Mouse (Mus musculus) lung, embryonic 16.5 days (tissue): ENCODE measurements around the gene Nol4l. TPM values are rescaled to one million over a fixed set of nuclear protein-coding genes. Genes with fewer than 3 reads are reported as not detected.

Source experiments
- ATAC-seq: fragments of 200-750 bp; cut with Nextera tagmentation; 2 replicates; pipeline ENCODE4 v1.8.0; 2017; ENCODE audit warnings: low read depth, mild to moderate bottlenecking, moderate library complexity
- H3K27ac ChIP-seq: fragments of 300-500 bp; sonication (generic); 2 replicates; pipeline ENCODE4 v1.5.1; 2014; ENCODE audit warnings: mild to moderate bottlenecking, control low read depth, low read length
- H3K27me3 ChIP-seq: fragments of 300-500 bp; sonication (generic); 2 replicates; pipeline ENCODE4 v1.6.1; 2014; ENCODE audit warnings: low read depth, low read length, mixed read lengths; ENCODE audit not compliant: control insufficient read depth, insufficient read depth
- H3K36me3 ChIP-seq: fragments of 300-500 bp; sonication (generic); 2 replicates; pipeline ENCODE4 v1.6.1; 2014; ENCODE audit warnings: low read length; ENCODE audit not compliant: control insufficient read depth, insufficient read depth
- H3K4me1 ChIP-seq: fragments of 300-500 bp; sonication (generic); replicated peaks from 2 replicates; pipeline ENCODE4 v1.6.1; 2014; ENCODE audit warnings: low read length, mixed read lengths; ENCODE audit not compliant: control insufficient read depth, insufficient read depth
- H3K4me2 ChIP-seq: fragments of 300-500 bp; sonication (generic); 2 replicates; pipeline ENCODE4 v1.6.1; 2014; ENCODE audit warnings: low read depth, low read length, control low read depth
- H3K4me3 ChIP-seq: fragments of 300-500 bp; sonication (generic); 2 replicates; pipeline ENCODE4 v1.5.1; 2014; ENCODE audit warnings: mild to moderate bottlenecking, low read length, control low read depth
- H3K9ac ChIP-seq: fragments of 300-500 bp; sonication (generic); 2 replicates; pipeline ENCODE4 v1.6.1; 2014; ENCODE audit warnings: low read length, control low read depth
- H3K9me3 ChIP-seq: fragments of 300-500 bp; sonication (generic); 2 replicates; pipeline ENCODE4 v1.6.1; 2016; ENCODE audit warnings: low read length; ENCODE audit not compliant: control insufficient read depth
- WGBS: fragments of 180-500 bp; shearing (Covaris S2); extraction: QIAGEN DNeasy Blood & Tissue Kit; methylation state at CpG from one replicate; pipeline ENCODE4 v1.1.7; 2014; 5-methylcytosine and 5-hydroxymethylcytosine counted together
- polyA plus RNA-seq: library from polyadenylated mRNA; unstranded; fragments of >200 nt; fragmentation: Nextera tagmentation; extraction: Ambion mirVana; gene quantifications from 2 replicates; pipeline ENCODE4 v1.2.1, GENCODE M21; 2015

Gene Nol4l
- polyA plus RNA-seq, 1 experiment from 2014 or later = 8.9 TPM

DNA sequence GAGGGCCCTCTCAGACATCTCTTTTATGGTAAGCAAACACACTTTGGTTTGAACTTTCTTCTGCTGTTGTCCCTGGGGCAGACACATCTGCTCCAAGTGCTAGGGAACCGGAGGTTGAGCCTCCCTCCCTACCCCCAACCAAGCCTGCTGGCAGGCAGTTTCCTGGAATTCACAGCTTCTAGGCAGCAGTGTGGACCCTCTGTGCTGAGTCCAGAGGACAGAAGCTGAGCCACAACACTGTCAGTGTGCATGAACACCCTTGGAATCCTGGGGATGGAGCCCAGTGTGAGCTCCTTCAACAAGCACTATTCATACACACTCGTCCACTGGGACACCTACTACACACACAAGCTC is 92.5 kb downstream of the Nol4l start:
- H3K4me2 ChIP-seq = peak overlapping the region; percentile 39
- no peaks in the 10 kb centered on the region for H3K36me3 ChIP-seq
- no peaks in the 10 kb centered on the region for H3K9me3 ChIP-seq
- no peak overlapping the region for H3K4me3 ChIP-seq
- H3K9ac ChIP-seq = peak overlapping the region; percentile 49
- H3K27ac ChIP-seq = peak overlapping the region; percentile 96
- peaks cover 87% of the 10 kb centered on the region for H3K4me1 ChIP-seq
- H3K27me3 ChIP-seq = no peaks in the 10 kb centered on the region
- ATAC-seq = peak; percentile 60
- 8% methylated on average over 2 of the region's 2 CpGs for WGBS

GRCm38 (mm10) chr2:153436641-153437305 is 93.0 kb downstream of the Nol4l start:
- Histone ChIP-seq H3K4me3 (no peak overlapping the region), H3K27ac (peak overlapping the region; percentile 96), H3K4me2 (peak overlapping the region; percentile 39), H3K36me3 (no peaks in the 10 kb centered on the region), H3K4me1 (peaks cover 85% of the 10 kb centered on the region), H3K27me3 (no peaks in the 10 kb centered on the region), H3K9me3 (no peaks in the 10 kb centered on the region), H3K9ac (peak overlapping the region; percentile 49)
- WGBS = 7% methylated on average over 6 of the region's 6 CpGs
- ATAC-seq = peak; percentile 75

GRCm38 (mm10) chr2:153434880-153435831 is 94.6 kb downstream of the Nol4l start:
- Histone ChIP-seq H3K36me3 (no peaks in the 10 kb centered on the region), H3K4me1 (peaks cover 71% of the 10 kb centered on the region), H3K9me3 (no peaks in the 10 kb centered on the region), H3K9ac (peak overlapping the region; percentile 16; the same call in 1 of the 2 replicates), H3K27me3 (no peaks in the 10 kb centered on the region), H3K4me2 (no peak overlapping the region), H3K4me3 (no peak overlapping the region), H3K27ac (peak overlapping the region; percentile 96)
- ATAC-seq = no peak
- 31% methylated on average over 9 of the region's 9 CpGs for WGBS

DNA sequence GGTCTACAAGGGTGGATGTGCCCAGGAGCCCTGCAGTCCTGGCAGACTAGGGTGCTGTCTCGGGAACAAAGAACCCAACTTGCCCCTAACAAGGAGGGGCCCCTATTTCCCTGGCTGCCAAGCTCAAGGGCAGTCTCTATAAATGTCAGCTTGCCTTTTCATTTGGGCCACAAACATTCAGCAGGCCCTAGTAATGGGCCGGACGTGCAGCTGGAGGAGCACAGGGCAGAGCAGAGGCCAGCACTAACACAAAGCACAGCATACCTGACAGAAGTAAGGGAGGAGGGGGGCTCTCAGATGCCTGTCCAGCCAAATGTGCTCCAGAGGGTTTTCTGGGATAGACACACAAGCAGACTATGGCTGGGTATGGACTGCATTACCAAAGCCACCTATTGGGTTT is 95.9 kb downstream of the Nol4l start:
- Histone ChIP-seq H3K27ac (peak overlapping the region; percentile 87), H3K4me2 (no peak overlapping the region), H3K9ac (0 out of 2 replicates have a peak overlapping the region, but pooled peaks have one; percentile 5), H3K4me3 (no peak overlapping the region), H3K27me3 (no peaks in the 10 kb centered on the region), H3K36me3 (no peaks in the 10 kb centered on the region), H3K9me3 (no peaks in the 10 kb centered on the region), H3K4me1 (peaks cover 72% of the 10 kb centered on the region)
- WGBS = 58% methylated on average over 3 of the region's 3 CpGs
- no peak for ATAC-seq

- H3K9me3 ChIP-seq = no peaks in the 10 kb centered on the region
- H3K4me1 ChIP-seq = peaks cover 66% of the 10 kb centered on the region
- no peaks in the 10 kb centered on the region for H3K27me3 ChIP-seq
- H3K4me2 ChIP-seq = no peak overlapping the region
- H3K9ac ChIP-seq = no peak overlapping the region
- no peak overlapping the region for H3K4me3 ChIP-seq
- H3K36me3 ChIP-seq = no peaks in the 10 kb centered on the region
- WGBS = 33% methylated on average over 7 of the region's 7 CpGs
- peak; percentile 11 for ATAC-seq
- peak overlapping the region; percentile 87 for H3K27ac ChIP-seq
These were observed 97.3 kb downstream of the Nol4l start for GRCm38 (mm10) chr2:153432492-153432891.

- 0 out of 2 replicates have a peak, but pooled peaks have one; percentile 6 for ATAC-seq
- H3K9ac ChIP-seq = no peak overlapping the region
- H3K36me3 ChIP-seq = no peaks in the 10 kb centered on the region
- peak overlapping the region; percentile 87; the same call in 1 of the 2 replicates for H3K27ac ChIP-seq
- H3K4me3 ChIP-seq = no peak overlapping the region
- peaks cover 61% of the 10 kb centered on the region for H3K4me1 ChIP-seq
- H3K9me3 ChIP-seq = no peaks in the 10 kb centered on the region
- 92% methylated on average over 1 of the region's 1 CpGs for WGBS
- no peak overlapping the region for H3K4me2 ChIP-seq
- no peaks in the 10 kb centered on the region for H3K27me3 ChIP-seq
These were observed 99.2 kb downstream of the Nol4l start for GRCm38 (mm10) chr2:153430571-153430970.

DNA sequence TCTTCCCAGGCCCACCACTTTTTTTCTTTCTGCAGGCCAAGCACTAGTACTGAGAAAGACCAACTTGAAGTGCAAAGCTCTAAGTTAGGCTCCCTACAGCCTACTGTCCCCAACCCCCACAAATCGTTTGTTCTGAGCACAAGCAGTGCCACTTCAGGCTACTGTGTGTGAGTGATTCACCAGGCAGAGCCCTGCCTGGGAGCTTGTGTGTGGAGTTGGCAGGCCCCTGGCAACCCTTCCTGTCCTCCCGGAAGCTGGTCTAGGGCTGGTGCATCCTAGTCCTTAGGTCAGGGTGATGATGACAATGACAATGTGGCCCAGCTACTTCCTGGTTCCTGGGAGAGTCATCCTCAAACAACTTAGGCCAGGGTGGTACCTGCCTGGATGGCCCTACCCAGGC is 101.3 kb downstream of the Nol4l start:
- Histone ChIP-seq H3K9me3 (no peaks in the 10 kb centered on the region), H3K36me3 (no peaks in the 10 kb centered on the region), H3K4me1 (peaks cover 52% of the 10 kb centered on the region), H3K9ac (no peak overlapping the region), H3K4me2 (no peak overlapping the region), H3K27ac (peak overlapping the region; percentile 32), H3K27me3 (no peaks in the 10 kb centered on the region), H3K4me3 (no peak overlapping the region)
- WGBS = 30% methylated on average over 2 of the region's 2 CpGs
- no peak for ATAC-seq

DNA sequence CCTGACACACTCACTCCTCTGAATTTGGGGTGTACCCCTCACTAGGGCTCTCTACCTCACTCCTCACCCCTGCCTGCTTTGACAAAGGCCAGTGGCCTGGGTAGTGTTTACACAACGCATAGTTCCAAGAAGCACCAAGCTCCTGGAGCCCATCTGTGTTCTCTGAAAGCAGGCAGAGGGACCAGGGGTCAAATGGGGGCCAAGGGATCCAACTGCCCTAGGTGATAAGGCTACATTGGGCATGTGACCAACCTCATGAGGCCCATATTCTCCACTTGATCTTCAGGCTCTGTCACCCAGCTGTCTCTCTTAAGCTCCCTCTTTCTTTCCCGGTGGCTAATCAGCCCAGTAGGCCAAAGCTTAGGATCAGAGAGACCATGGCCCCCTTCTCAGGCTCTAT is 102.8 kb downstream of the Nol4l start:
- H3K4me1 ChIP-seq = peaks cover 47% of the 10 kb centered on the region
- 9% methylated on average over 2 of the region's 2 CpGs for WGBS

GRCm38 (mm10) chr2:153425998-153426670 is 103.6 kb downstream of the Nol4l start:
- H3K9ac ChIP-seq = no peak overlapping the region; the same call in 1 of the 2 replicates
- H3K9me3 ChIP-seq = no peaks in the 10 kb centered on the region
- WGBS = 52% methylated on average over 9 of the region's 9 CpGs
- H3K27me3 ChIP-seq = no peaks in the 10 kb centered on the region
- no peak overlapping the region for H3K4me2 ChIP-seq
- no peaks in the 10 kb centered on the region for H3K36me3 ChIP-seq
- H3K27ac ChIP-seq = peak overlapping the region; percentile 73
- no peak overlapping the region for H3K4me3 ChIP-seq
- H3K4me1 ChIP-seq = peaks cover 45% of the 10 kb centered on the region
- ATAC-seq = no peak

More for the DNA sequence above, 102.8 kb downstream of the Nol4l start:
- Histone ChIP-seq H3K27ac (peak overlapping the region; percentile 50), H3K9ac (no peak overlapping the region), H3K9me3 (no peaks in the 10 kb centered on the region), H3K4me2 (no peak overlapping the region), H3K4me3 (no peak overlapping the region), H3K27me3 (no peaks in the 10 kb centered on the region), H3K36me3 (no peaks in the 10 kb centered on the region)
- ATAC-seq = peak; percentile 27; the same call in 1 of the 2 replicates
